Mouse (Mus musculus): Measurements from ENCODE around the gene Cmtm4. TPM values are rescaled to one million over a fixed set of nuclear protein-coding genes. Genes with fewer than 3 reads are reported as not detected.

Cmtm4 gene
- polyA plus RNA-seq, 1 experiment from 2014 or later, result 2.2 TPM

DNA sequence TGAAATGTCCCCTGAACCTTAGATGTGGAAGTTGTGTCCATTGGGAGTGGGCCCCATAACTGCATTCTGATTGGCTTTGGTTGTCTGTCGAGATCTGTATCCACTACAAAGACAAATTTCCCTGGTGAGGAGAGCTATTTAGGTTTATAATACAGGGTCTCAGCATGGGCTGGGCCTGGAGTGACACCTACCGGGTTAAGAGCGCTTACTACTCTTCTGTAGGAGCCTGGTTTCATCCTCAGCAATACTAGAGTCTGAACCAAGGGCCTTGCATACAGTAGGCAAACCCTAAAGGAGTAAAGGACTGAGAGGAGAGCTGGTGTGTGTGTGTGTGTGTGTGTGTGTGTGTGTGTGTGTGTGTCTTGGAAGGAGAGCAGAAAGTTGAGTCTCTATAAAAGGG lies 18.6 kb upstream of the Cmtm4 start:
- H3K4me2 ChIP-seq, result no peak overlapping the region
- H3K27ac ChIP-seq (ENCODE audit: low read depth, low read length), result no peak overlapping the region
- ATAC-seq (ENCODE audit: low FRiP score) (0 out of 2 replicates have a peak, but pooled peaks have one; percentile 23), DNase-seq (ENCODE audit: low spot score, missing footprints) (no peak)
- WGBS, result 54% methylated on average over 3 of the region's 3 CpGs
- no peak overlapping the region for H3K9ac ChIP-seq (ENCODE audit: low read length)
- H3K27me3 ChIP-seq (ENCODE audit: control insufficient read depth, insufficient read depth, low read length), result no peaks in the 10 kb centered on the region
- no peak overlapping the region for H3K4me3 ChIP-seq (ENCODE audit: low read depth, low read length)
- H3K9me3 ChIP-seq (ENCODE audit: control insufficient read depth, low read length), result no peaks in the 10 kb centered on the region
- H3K4me1 ChIP-seq (ENCODE audit: control insufficient read depth, insufficient read depth, low read length), result no peaks in the 10 kb centered on the region
- H3K36me3 ChIP-seq (ENCODE audit: control insufficient read depth, insufficient read depth, low read length), result peaks cover 12% of the 10 kb centered on the region

DNA sequence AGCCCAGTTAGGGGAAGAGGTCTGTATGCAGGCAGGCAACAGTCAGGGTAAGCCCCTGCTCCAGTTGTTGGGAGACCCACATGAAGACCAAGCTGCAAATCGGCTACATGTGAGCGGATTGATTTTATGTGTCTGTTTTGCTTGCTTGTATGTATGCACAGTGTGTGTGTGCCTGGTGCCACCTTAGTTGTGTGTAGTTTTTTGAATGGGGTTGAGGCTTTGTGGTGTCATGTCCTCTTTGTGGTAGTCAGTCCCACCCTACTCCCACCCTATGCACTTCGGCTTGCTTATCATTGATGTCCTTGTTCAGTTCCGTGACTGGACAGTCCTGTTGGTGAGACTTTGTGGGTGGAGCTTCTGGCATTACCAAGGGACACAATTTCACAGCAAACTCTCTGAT lies 18.2 kb upstream of the Cmtm4 start:
- WGBS, result 82% methylated on average over 4 of the region's 4 CpGs
- no peak overlapping the region for H3K27ac ChIP-seq (ENCODE audit: low read depth, low read length)
- ATAC-seq (ENCODE audit: low FRiP score), result peak; percentile 35; the same call in 1 of the 2 replicates

DNA sequence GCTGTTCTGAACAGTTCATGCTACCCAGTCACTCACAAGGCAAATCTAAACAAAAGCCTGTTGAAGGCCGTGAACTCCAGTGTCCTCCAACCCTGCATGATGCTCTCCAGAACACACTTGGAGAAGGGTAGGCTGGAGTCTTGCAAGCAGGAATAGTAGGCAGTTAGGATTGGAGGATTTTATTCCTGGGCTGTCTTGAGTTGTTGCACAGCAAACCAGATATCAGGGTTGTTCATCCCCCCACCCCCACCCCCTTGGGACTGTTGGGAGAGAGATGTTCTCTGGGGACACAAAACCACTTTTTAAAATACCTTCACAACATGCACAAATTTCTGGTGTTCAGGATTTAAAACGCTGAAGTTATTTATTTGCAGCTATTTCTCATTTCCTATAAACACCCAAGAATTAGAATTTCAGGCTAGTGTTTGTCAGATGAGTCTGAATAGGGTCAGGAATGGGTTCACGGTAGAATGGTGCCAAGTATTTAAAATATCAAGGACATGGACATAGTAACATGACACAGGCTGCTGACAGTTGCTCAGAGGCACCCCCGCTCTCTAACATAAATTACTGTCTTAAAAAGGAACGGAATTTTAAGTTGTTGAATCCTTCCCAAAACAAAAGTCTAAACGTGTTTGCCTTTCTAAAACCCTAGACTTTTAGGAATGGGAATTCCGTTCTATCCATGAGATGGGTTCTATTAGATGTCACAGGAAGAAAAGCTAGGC lies 17.4 kb upstream of the Cmtm4 start:
- 79% methylated on average over 7 of the region's 7 CpGs for WGBS
- no peaks in the 10 kb centered on the region for H3K4me1 ChIP-seq (ENCODE audit: control insufficient read depth, insufficient read depth, low read length)
- DNase-seq (ENCODE audit: low spot score, missing footprints), result no peak
- no peak for ATAC-seq (ENCODE audit: low FRiP score)
- no peaks in the 10 kb centered on the region for H3K27me3 ChIP-seq (ENCODE audit: control insufficient read depth, insufficient read depth, low read length)
- no peak overlapping the region for H3K27ac ChIP-seq (ENCODE audit: low read depth, low read length)
- H3K4me2 ChIP-seq, result no peak overlapping the region
- no peak overlapping the region for H3K4me3 ChIP-seq (ENCODE audit: low read depth, low read length)
- no peaks in the 10 kb centered on the region for H3K9me3 ChIP-seq (ENCODE audit: control insufficient read depth, low read length)
- H3K36me3 ChIP-seq (ENCODE audit: control insufficient read depth, insufficient read depth, low read length), result peaks cover 8% of the 10 kb centered on the region
- H3K9ac ChIP-seq (ENCODE audit: low read length), result no peak overlapping the region

More for the DNA sequence above, 18.2 kb upstream of the Cmtm4 start:
- DNase-seq (ENCODE audit: low spot score, missing footprints), result no peak
- H3K4me3 ChIP-seq (ENCODE audit: low read depth, low read length), result no peak overlapping the region
- no peaks in the 10 kb centered on the region for H3K9me3 ChIP-seq (ENCODE audit: control insufficient read depth, low read length)
- H3K27me3 ChIP-seq (ENCODE audit: control insufficient read depth, insufficient read depth, low read length), result no peaks in the 10 kb centered on the region
- peaks cover 9% of the 10 kb centered on the region for H3K36me3 ChIP-seq (ENCODE audit: control insufficient read depth, insufficient read depth, low read length)
- H3K9ac ChIP-seq (ENCODE audit: low read length), result no peak overlapping the region
- H3K4me2 ChIP-seq, result no peak overlapping the region
- H3K4me1 ChIP-seq (ENCODE audit: control insufficient read depth, insufficient read depth, low read length), result no peaks in the 10 kb centered on the region

DNA sequence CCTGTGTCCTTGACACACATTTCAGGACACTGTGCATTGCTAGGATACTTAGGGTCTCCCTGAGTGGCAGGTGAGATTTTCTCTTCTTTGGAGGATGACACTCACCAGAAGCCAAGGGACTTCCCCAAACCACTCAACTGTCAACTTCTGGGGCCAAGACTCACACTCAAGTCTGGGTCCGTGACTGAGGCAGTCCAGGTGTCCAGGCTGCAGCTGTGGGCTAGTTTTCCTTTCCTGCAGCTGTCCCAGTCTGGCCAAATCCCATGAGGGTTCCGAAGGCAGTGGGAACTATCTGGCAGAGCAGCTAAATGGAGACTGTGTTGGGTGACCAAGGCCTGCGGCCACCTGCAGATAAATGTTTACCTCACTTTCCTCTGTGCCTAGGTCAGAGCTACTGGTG lies 16.4 kb upstream of the Cmtm4 start:
- Histone ChIP-seq H3K36me3 (ENCODE audit: control insufficient read depth, insufficient read depth, low read length) (no peaks in the 10 kb centered on the region), H3K4me2 (no peak overlapping the region), H3K9me3 (ENCODE audit: control insufficient read depth, low read length) (no peaks in the 10 kb centered on the region), H3K27me3 (ENCODE audit: control insufficient read depth, insufficient read depth, low read length) (no peaks in the 10 kb centered on the region), H3K4me1 (ENCODE audit: control insufficient read depth, insufficient read depth, low read length) (no peaks in the 10 kb centered on the region), H3K4me3 (ENCODE audit: low read depth, low read length) (no peak overlapping the region), H3K27ac (ENCODE audit: low read depth, low read length) (no peak overlapping the region), H3K9ac (ENCODE audit: low read length) (no peak overlapping the region)
- no peak for ATAC-seq (ENCODE audit: low FRiP score)
- no peak for DNase-seq (ENCODE audit: low spot score, missing footprints)
- 88% methylated on average over 3 of the region's 3 CpGs for WGBS

DNA sequence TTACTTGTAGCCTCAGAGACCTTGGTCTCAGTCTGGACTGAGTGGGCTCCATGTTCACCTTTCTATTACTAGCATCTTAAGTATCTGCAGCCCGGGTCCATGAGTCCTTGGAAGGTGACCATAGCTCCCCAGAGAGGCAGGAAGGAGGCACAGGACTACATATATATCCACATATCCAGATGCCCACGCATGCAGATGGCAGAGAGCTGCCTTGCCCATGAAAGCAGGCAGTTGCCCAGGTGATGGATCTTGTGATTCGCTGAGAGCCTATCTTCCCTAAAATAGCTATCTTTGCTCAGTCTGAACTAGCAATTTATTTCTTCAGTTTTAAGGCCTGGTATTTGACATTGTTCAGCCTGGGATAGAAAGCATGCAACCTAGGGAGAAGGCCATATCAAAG lies 15.9 kb upstream of the Cmtm4 start:
- Histone ChIP-seq H3K27me3 (ENCODE audit: control insufficient read depth, insufficient read depth, low read length) (no peaks in the 10 kb centered on the region), H3K27ac (ENCODE audit: low read depth, low read length) (no peak overlapping the region), H3K9ac (ENCODE audit: low read length) (no peak overlapping the region), H3K36me3 (ENCODE audit: control insufficient read depth, insufficient read depth, low read length) (no peaks in the 10 kb centered on the region), H3K4me2 (no peak overlapping the region), H3K9me3 (ENCODE audit: control insufficient read depth, low read length) (no peaks in the 10 kb centered on the region), H3K4me1 (ENCODE audit: control insufficient read depth, insufficient read depth, low read length) (no peaks in the 10 kb centered on the region), H3K4me3 (ENCODE audit: low read depth, low read length) (no peak overlapping the region)
- ATAC-seq (ENCODE audit: low FRiP score), result no peak
- DNase-seq (ENCODE audit: low spot score, missing footprints), result no peak
- WGBS, result 89% methylated on average over 3 of the region's 3 CpGs

DNA sequence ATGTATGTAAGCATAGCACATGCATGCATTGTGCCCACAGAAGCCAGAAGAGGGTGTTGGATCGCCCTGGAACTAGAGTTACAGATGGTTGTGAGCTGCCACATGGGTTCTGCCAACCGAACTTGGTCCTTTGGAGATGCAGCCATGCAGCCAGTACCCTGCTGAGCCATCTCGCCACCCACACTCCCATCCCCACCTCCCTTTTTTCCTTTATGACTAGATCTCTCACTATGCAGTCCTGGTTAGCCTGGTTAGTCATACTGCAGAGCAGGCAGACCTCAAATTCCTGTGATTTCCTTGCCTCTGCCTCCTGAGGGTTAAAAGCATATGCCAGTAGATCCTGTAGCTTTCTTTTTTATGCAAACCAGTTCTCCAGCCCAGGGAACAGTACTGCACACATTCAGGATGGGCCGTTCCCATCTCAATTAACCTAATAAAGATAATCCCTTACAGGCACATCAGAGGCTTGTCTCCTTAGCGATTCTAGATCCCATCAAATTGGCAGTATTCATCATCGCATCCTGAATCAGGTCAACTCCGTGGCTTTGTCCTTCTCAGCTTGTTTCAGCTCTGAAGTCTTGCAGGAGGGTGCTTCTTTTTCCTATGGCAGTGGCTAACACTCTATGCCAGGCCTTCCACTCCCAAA lies 15.1 kb upstream of the Cmtm4 start:
- Histone ChIP-seq H3K9me3 (ENCODE audit: control insufficient read depth, low read length) (no peaks in the 10 kb centered on the region), H3K27ac (ENCODE audit: low read depth, low read length) (no peak overlapping the region), H3K4me3 (ENCODE audit: low read depth, low read length) (no peak overlapping the region), H3K4me2 (no peak overlapping the region), H3K27me3 (ENCODE audit: control insufficient read depth, insufficient read depth, low read length) (no peaks in the 10 kb centered on the region), H3K4me1 (ENCODE audit: control insufficient read depth, insufficient read depth, low read length) (no peaks in the 10 kb centered on the region), H3K36me3 (ENCODE audit: control insufficient read depth, insufficient read depth, low read length) (no peaks in the 10 kb centered on the region), H3K9ac (ENCODE audit: low read length) (no peak overlapping the region)
- DNase-seq (ENCODE audit: low spot score, missing footprints) (no peak), ATAC-seq (ENCODE audit: low FRiP score) (no peak)
- WGBS, result 45% methylated on average over 7 of the region's 7 CpGs

DNA sequence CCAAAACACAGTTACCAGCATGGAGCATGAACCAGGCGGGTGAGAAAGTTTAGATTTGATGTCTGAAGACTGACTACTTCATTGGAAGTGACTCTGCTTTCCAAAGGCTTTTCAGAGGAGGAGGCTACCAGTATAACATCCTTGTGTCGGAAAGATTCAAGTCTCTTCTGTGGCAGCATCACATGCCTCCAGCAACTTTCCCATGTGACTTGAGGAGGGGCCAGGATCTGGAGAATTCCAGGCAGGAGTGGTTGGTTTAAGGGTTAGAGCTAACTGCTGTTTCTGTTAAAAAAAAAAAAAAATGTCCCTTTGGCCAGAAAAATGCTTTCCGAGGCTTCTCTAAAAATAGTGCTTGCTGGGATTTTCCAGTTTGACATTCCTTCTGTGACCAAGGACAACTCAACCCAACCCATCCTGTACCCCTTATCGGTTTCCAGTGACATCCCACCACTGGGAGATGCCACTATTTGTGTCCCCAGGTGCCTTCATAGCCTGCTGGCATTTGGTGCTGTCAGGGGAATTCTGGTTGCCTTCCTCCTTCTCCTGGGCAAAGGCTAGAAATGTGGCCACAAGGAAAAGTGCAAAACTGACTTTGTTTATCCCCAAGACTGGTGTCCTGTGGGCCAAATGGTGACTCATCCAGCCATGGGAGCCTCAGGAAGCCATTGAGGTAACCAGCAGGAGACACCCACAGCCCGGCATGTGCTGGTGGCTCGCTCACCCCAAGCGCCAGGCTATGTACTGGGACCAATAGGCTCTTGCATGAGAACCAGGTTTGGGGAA lies 12.9 kb upstream of the Cmtm4 start:
- Histone ChIP-seq H3K9ac (ENCODE audit: low read length) (no peak overlapping the region), H3K4me3 (ENCODE audit: low read depth, low read length) (no peak overlapping the region), H3K27me3 (ENCODE audit: control insufficient read depth, insufficient read depth, low read length) (no peaks in the 10 kb centered on the region), H3K4me1 (ENCODE audit: control insufficient read depth, insufficient read depth, low read length) (no peaks in the 10 kb centered on the region), H3K36me3 (ENCODE audit: control insufficient read depth, insufficient read depth, low read length) (no peaks in the 10 kb centered on the region), H3K27ac (ENCODE audit: low read depth, low read length) (no peak overlapping the region), H3K4me2 (no peak overlapping the region), H3K9me3 (ENCODE audit: control insufficient read depth, low read length) (no peaks in the 10 kb centered on the region)
- DNase-seq (ENCODE audit: low spot score, missing footprints), result no peak
- ATAC-seq (ENCODE audit: low FRiP score), result no peak
- 87% methylated on average over 7 of the region's 7 CpGs for WGBS

DNA sequence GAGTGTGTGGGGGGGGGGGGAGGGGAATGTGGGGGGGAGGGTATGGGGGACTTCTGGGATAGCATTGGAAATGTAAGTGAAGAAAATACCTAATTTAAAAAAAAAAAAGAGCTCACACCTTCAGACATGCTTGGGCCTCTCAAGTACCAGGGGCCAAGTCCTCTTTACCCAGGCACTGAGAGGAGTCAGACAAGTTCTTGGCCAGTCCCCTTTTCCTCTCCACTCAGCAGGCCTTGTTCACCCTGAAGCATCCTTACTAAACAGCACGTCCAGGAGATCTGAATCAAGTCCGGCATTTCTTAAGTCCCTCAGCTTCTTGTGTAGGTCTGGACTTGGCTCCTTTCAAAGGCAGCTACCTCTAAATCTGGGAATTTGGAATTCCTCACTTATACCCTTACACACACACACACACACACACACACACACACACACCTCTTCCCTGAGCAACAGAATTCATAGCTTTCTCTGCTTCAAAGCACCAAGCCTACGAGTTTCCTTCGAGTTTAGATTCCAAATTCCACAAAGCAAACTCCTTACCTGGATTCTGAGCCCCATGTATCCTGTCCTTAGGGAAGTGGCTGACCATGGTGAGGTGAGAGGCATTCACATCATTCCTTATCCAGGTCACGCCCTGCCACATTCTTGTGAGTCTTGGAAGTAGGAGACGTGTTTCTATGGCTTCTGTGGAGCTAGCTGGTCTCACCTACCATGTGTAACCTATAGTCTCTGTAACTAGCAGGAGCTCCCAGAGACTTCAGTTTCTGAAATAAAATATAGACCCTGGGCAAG lies 10.9 kb upstream of the Cmtm4 start:
- H3K27me3 ChIP-seq (ENCODE audit: control insufficient read depth, insufficient read depth, low read length), result no peaks in the 10 kb centered on the region
- DNase-seq (ENCODE audit: low spot score, missing footprints) (no peak), ATAC-seq (ENCODE audit: low FRiP score) (no peak)
- H3K27ac ChIP-seq (ENCODE audit: low read depth, low read length), result no peak overlapping the region
- H3K9ac ChIP-seq (ENCODE audit: low read length), result no peak overlapping the region
- H3K4me3 ChIP-seq (ENCODE audit: low read depth, low read length), result no peak overlapping the region
- 78% methylated on average over 6 of the region's 6 CpGs for WGBS
- no peak overlapping the region for H3K4me2 ChIP-seq
- no peaks in the 10 kb centered on the region for H3K4me1 ChIP-seq (ENCODE audit: control insufficient read depth, insufficient read depth, low read length)
- no peaks in the 10 kb centered on the region for H3K36me3 ChIP-seq (ENCODE audit: control insufficient read depth, insufficient read depth, low read length)
- no peaks in the 10 kb centered on the region for H3K9me3 ChIP-seq (ENCODE audit: control insufficient read depth, low read length)
